Mouse (Mus musculus) embryonic facial prominence, embryonic 13.5 days (tissue): ENCODE data around the gene Slc27a1. TPM values are rescaled to one million over a fixed set of nuclear protein-coding genes. Genes with fewer than 3 reads are reported as not detected.

Experiments used
- ATAC-seq: fragments of 200-750 bp; cut with Nextera tagmentation; 2 replicates; pipeline ENCODE4 v1.8.0; 2017; ENCODE audit warnings: low read depth; ENCODE audit not compliant: insufficient number of reproducible peaks, insufficient read depth, low FRiP score, low TSS enrichment
- H3K27ac ChIP-seq: fragments of 300-500 bp; sonication (generic); 2 replicates; pipeline ENCODE4 v1.5.1; 2015; ENCODE audit warnings: moderate library complexity, mild to moderate bottlenecking, inconsistent platforms
- H3K27me3 ChIP-seq: fragments of 300-500 bp; sonication (generic); 2 replicates; pipeline ENCODE4 v1.6.1; 2015; ENCODE audit warnings: mild to moderate bottlenecking, inconsistent platforms
- H3K36me3 ChIP-seq: fragments of 300-500 bp; sonication (generic); 2 replicates; pipeline ENCODE4 v1.6.1; 2015; ENCODE audit warnings: mild to moderate bottlenecking, inconsistent platforms
- H3K4me1 ChIP-seq: fragments of 300-500 bp; sonication (generic); 2 replicates; pipeline ENCODE4 v1.6.1; 2015; ENCODE audit warnings: inconsistent platforms
- H3K4me2 ChIP-seq: fragments of 300-500 bp; sonication (generic); 2 replicates; pipeline ENCODE4 v1.6.1; 2015; ENCODE audit warnings: moderate library complexity, mild to moderate bottlenecking, inconsistent platforms
- H3K4me3 ChIP-seq: fragments of 300-500 bp; sonication (generic); 2 replicates; pipeline ENCODE4 v1.5.1; 2015; ENCODE audit warnings: mild to moderate bottlenecking, inconsistent platforms
- H3K9ac ChIP-seq: fragments of 300-500 bp; sonication (generic); 2 replicates; pipeline ENCODE4 v1.6.1; 2015; ENCODE audit warnings: mild to moderate bottlenecking, inconsistent platforms
- H3K9me3 ChIP-seq: fragments of 300-500 bp; sonication (generic); 2 replicates; pipeline ENCODE4 v1.6.1; 2016; ENCODE audit warnings: inconsistent platforms
- WGBS: fragments of 180-500 bp; shearing (Covaris S2); methylation state at CpG from one replicate; pipeline ENCODE4 v1.1.7; 2015; ENCODE audit warnings: mixed read lengths; 5-methylcytosine and 5-hydroxymethylcytosine counted together
- polyA plus RNA-seq: library from polyadenylated mRNA; unstranded; fragments of >200 nt; fragmentation: Nextera tagmentation; extraction: Ambion mirVana; gene quantifications from 2 replicates; pipeline ENCODE4 v1.2.1, GENCODE M21; 2015

Gene Slc27a1
- polyA plus RNA-seq, 1 experiment from 2014 or later, result 47.8 TPM

DNA sequence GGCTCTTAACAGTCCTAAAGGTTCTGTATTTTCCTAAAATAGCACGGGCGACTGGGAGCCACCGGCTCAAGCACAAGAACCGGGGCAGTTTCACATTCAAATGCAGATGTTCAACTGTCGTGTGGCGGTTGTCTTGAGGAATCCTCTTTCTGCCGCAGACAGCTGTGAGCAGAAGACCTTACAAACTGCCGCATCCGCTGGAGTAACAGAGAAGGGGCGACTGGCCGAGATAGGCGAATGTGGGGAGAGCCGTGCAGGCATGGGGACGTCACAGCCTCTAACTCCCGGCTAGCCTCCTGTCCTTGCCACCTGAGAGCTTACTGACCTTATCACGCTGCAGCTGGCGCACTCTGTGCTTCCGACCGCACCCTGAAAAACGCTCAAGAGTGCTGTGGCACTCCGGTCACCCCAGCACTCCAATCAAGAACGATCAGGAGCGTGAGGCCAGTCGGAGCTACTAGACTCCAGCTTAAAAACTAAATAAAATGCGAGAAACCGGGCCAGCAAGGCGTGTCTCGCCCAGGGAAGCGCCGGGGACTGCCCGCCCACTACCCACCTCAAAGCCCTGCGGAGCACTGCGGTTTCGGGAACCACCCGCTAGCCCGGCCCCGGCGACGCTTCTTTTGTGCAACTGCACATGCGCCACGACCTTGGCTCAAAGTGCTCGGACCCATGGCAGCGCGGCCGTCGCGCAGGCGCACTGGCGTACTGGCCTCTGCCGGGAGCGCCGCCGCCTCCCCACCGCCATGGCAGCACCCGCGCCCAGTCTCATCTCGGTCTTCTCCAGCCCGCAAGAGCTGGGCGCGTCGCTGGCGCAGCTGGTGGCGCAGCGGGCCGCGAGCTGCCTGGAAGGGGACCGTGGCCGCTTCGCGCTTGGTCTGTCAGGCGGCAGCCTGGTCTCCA is 23.0 kb downstream of the Slc27a1 start, which contains the start of gene Pgls:
Gene Pgls, plus strand, starts transcription at position 706 of the 903 bp plus-strand sequence.
- Histone ChIP-seq H3K9me3 (no peaks in the 10 kb centered on the region), H3K36me3 (peaks cover 14% of the 10 kb centered on the region), H3K9ac (peak within 1 kb of the TSS; percentile 96), H3K4me1 (peaks cover 30% of the 10 kb centered on the region), H3K4me3 (peak within 1 kb of the TSS; percentile 90), H3K27ac (peak within 1 kb of the TSS; percentile 97), H3K27me3 (no peaks in the 10 kb centered on the region), H3K4me2 (peak within 1 kb of the TSS; percentile 82)
- WGBS, result under 1% methylated on average over 69 of the region's 71 CpGs
- ATAC-seq, result peak; percentile 82

- 4% methylated on average over 60 of the region's 60 CpGs for WGBS
- peak overlapping the region; percentile 90 for H3K4me3 ChIP-seq
- peak; percentile 62 for ATAC-seq
- peaks cover 7% of the 10 kb centered on the region; the same call in 1 of the 2 replicates for H3K36me3 ChIP-seq
- peak overlapping the region; percentile 97 for H3K27ac ChIP-seq
- H3K4me1 ChIP-seq, result peaks cover 30% of the 10 kb centered on the region
- no peaks in the 10 kb centered on the region for H3K9me3 ChIP-seq
- H3K9ac ChIP-seq, result peak overlapping the region; percentile 96
- H3K4me2 ChIP-seq, result peak overlapping the region; percentile 82
- H3K27me3 ChIP-seq, result no peaks in the 10 kb centered on the region
These were observed 23.9 kb downstream of the Slc27a1 start for GRCm38 (mm10) chr8:71592374-71593170.

DNA sequence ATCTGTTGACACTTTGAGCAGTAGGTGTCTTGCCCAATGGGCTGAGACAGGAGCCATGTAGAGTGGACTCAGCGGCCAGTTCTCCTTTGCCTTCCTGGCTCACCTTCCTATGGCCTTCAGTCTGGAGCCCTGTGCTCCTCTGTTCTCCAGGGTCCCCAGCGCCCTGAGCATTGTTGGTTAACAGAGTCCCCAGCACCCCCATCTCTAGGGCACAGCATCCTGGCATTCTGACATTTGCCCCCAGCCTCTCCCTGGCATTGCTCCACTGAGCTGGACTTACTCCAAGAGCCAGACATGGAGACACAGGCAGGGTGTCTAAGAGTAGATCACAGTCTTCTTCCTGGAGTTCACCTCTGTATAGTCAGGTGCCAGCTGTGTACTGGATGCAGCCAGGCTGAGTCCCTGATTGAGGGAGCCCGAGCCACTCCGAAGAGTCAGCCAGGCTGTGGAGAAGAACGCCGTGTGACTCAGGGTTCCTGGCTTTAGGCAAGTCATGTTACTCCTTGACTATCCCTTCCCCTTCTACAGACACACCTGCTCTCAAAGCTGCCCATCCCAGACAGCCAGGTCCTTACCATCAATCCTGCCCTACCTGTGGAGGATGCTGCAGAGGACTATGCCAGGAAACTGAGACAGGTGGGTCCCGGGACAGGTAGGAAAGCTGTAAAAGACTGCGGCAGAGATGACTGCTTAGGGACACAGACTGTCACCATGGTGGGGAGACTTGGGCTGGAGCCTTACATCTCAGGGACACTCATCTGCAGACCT is 25.1 kb downstream of the Slc27a1 start:
- ATAC-seq, result no peak

GRCm38 (mm10) chr8:71594324-71594722 is 25.6 kb downstream of the Slc27a1 start:
- Histone ChIP-seq H3K27ac (no peak overlapping the region), H3K9me3 (no peaks in the 10 kb centered on the region), H3K9ac (0 out of 2 replicates have a peak overlapping the region, but pooled peaks have one; percentile 12), H3K36me3 (peaks cover 7% of the 10 kb centered on the region; the same call in 1 of the 2 replicates), H3K4me3 (no peak overlapping the region), H3K27me3 (no peaks in the 10 kb centered on the region), H3K4me1 (peaks cover 30% of the 10 kb centered on the region), H3K4me2 (no peak overlapping the region)
- 90% methylated on average over 4 of the region's 4 CpGs for whole genome bisulfite sequencing
- ATAC-seq, result no peak

More for the DNA sequence above, 25.1 kb downstream of the Slc27a1 start:
- H3K27ac ChIP-seq, result no peak overlapping the region
- H3K4me1 ChIP-seq, result peaks cover 30% of the 10 kb centered on the region
- no peaks in the 10 kb centered on the region for H3K9me3 ChIP-seq
- WGBS, result 93% methylated on average over 8 of the region's 8 CpGs
- H3K36me3 ChIP-seq, result peaks cover 7% of the 10 kb centered on the region; the same call in 1 of the 2 replicates
- 0 out of 2 replicates have a peak overlapping the region, but pooled peaks have one; percentile 96 for H3K9ac ChIP-seq
- H3K4me2 ChIP-seq, result peak overlapping the region; percentile 82; the same call in 1 of the 2 replicates
- no peaks in the 10 kb centered on the region for H3K27me3 ChIP-seq
- H3K4me3 ChIP-seq, result no peak overlapping the region

- ATAC-seq, result no peak
- no peak overlapping the region for H3K27ac ChIP-seq
- H3K4me3 ChIP-seq, result no peak overlapping the region
- peaks cover 11% of the 10 kb centered on the region for H3K27me3 ChIP-seq
- WGBS, result 9% methylated on average over 27 of the region's 27 CpGs
- H3K9ac ChIP-seq, result 0 out of 2 replicates have a peak overlapping the region, but pooled peaks have one; percentile 27
- peaks cover 29% of the 10 kb centered on the region for H3K4me1 ChIP-seq
- peak overlapping the region; percentile 31 for H3K4me2 ChIP-seq
- no peaks in the 10 kb centered on the region for H3K9me3 ChIP-seq
- H3K36me3 ChIP-seq, result peaks cover 16% of the 10 kb centered on the region
These were observed 27.2 kb downstream of the Slc27a1 start for GRCm38 (mm10) chr8:71595862-71596261.

GRCm38 (mm10) chr8:71596384-71596783 is 27.7 kb downstream of the Slc27a1 start:
- H3K4me3 ChIP-seq, result no peak overlapping the region

GRCm38 (mm10) chr8:71596798-71597197 is 28.1 kb downstream of the Slc27a1 start:
- ATAC-seq, result no peak
- Histone ChIP-seq H3K4me1 (peaks cover 25% of the 10 kb centered on the region), H3K9ac (no peak overlapping the region), H3K27ac (no peak overlapping the region), H3K27me3 (peaks cover 18% of the 10 kb centered on the region), H3K4me2 (no peak overlapping the region), H3K4me3 (no peak overlapping the region), H3K36me3 (peaks cover 16% of the 10 kb centered on the region), H3K9me3 (no peaks in the 10 kb centered on the region)
- 75% methylated on average over 4 of the region's 4 CpGs for WGBS

More at GRCm38 (mm10) chr8:71596384-71596783, 27.7 kb downstream of the Slc27a1 start:
- WGBS, result 53% methylated on average over 6 of the region's 6 CpGs
- H3K9ac ChIP-seq, result 0 out of 2 replicates have a peak overlapping the region, but pooled peaks have one; percentile 27
- peak overlapping the region; percentile 31 for H3K4me2 ChIP-seq
- H3K27ac ChIP-seq, result no peak overlapping the region
- ATAC-seq, result no peak
- peaks cover 16% of the 10 kb centered on the region for H3K36me3 ChIP-seq
- no peaks in the 10 kb centered on the region for H3K9me3 ChIP-seq
- peaks cover 14% of the 10 kb centered on the region for H3K27me3 ChIP-seq
- peaks cover 23% of the 10 kb centered on the region for H3K4me1 ChIP-seq

GRCm38 (mm10) chr8:71597451-71597850 is 28.8 kb downstream of the Slc27a1 start, which contains the start of gene Fam129c:
TSS of gene Fam129c (plus strand) at chr8:71597648.
- Histone ChIP-seq H3K27ac (no peak within 1 kb of the TSS), H3K4me2 (no peak within 1 kb of the TSS), H3K4me3 (no peak within 1 kb of the TSS), H3K36me3 (peaks cover 16% of the 10 kb centered on the region), H3K4me1 (peaks cover 32% of the 10 kb centered on the region), H3K27me3 (peaks cover 25% of the 10 kb centered on the region), H3K9me3 (no peaks in the 10 kb centered on the region), H3K9ac (no peak within 1 kb of the TSS)
- no peak for ATAC-seq
- WGBS, result 86% methylated on average over 3 of the region's 3 CpGs

DNA sequence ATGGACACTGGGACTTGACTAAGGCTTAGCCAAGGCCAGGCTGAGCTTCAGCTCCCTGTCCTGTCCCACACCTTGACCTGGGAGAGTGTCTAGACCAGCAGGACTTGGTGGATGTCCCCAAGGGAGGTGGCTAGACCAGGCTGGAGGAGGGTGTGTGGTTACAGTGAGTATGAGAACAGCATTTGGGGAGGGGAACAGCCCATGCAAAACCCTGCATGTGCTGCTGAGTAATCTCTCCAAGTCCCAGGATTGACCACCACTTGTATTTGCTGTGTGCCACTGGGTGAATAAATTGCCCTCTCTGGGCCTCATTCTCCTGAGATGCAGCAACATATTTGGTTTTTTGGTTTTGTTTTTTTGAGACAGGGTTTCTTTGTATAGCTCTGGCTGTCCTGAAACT is 29.7 kb downstream of the Slc27a1 start:
- Histone ChIP-seq H3K4me1 (peaks cover 32% of the 10 kb centered on the region), H3K9me3 (no peaks in the 10 kb centered on the region), H3K9ac (no peak overlapping the region), H3K4me2 (no peak overlapping the region), H3K27me3 (peaks cover 34% of the 10 kb centered on the region), H3K4me3 (no peak overlapping the region), H3K27ac (no peak overlapping the region), H3K36me3 (peaks cover 16% of the 10 kb centered on the region)
- ATAC-seq, result no peak

DNA sequence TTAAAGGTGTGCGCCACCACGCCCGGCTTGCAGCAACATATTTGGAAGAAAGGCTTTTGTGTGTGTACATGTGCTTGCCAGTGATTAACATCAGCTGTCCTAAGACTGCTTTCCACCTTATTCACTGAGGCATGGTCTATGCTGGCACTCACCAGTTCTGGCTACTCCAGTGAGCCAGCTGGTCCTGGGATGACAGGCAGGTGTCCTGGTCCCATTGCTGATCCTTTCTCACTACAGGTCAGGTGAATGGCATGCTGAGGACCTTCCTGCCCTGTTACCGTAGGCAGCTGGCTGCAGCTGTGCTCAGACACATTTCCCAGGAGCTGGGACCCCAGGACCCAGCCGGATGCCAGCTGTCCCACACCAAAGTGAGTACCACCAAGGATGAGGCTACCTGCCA is 30.2 kb downstream of the Slc27a1 start:
- peaks cover 16% of the 10 kb centered on the region for H3K36me3 ChIP-seq
- no peak overlapping the region for H3K4me3 ChIP-seq
- no peak overlapping the region for H3K4me2 ChIP-seq
- no peak overlapping the region for H3K27ac ChIP-seq
- no peaks in the 10 kb centered on the region for H3K9me3 ChIP-seq
- 93% methylated on average over 5 of the region's 5 CpGs for WGBS
- no peak for ATAC-seq
- H3K27me3 ChIP-seq, result peaks cover 39% of the 10 kb centered on the region
- peaks cover 33% of the 10 kb centered on the region for H3K4me1 ChIP-seq
- no peak overlapping the region for H3K9ac ChIP-seq
